Mouse (Mus musculus) large intestine, adult 2 months (tissue): Measurements from ENCODE around the gene Clta. TPM values are rescaled to one million over a fixed set of nuclear protein-coding genes. Genes with fewer than 3 reads are reported as not detected.

Experiments used
- DNase-seq: peaks from one replicate; pipeline ENCODE4 v3.0.0-alpha.2; 2012; ENCODE audit warnings: low read depth, low spot score
- WGBS: fragments of 180-500 bp; shearing (Covaris S2); methylation state at CpG from one replicate; pipeline ENCODE4 v1.1.7; 2018; 5-methylcytosine and 5-hydroxymethylcytosine counted together
- polyA plus RNA-seq: library from polyadenylated mRNA; depleted of rRNA; stranded (reverse); fragments of >200 nt; gene quantifications from 2 replicates; pipeline ENCODE4 v1.2.3, GENCODE M21; 2012; rRNA removed

The Clta gene
- polyA plus RNA-seq = 166 and 172 TPM in 2 replicates

DNA sequence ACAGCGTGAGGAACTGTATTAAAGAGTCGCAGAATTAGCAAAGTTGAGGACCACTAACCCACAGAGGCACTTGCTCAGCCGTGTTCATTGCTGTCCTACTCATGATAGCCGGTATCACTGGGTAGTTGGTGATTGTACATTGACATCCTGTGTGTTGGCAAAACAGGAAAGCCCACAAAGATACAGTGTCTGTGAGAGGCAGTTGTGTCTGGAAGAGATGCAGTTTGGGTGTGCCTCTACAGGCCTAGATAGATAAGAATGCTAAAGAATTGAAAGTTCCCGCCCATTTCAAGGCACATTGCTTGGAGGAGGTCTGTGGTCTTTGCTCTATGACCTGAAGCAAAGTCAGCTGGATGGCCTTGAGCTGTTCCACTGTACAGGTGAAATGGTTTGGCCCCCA lies at the start of gene Clta:
Gene Clta (plus strand): TSS at position 327 of the 400 bp plus-strand sequence.
- no peak for DNase-seq
- WGBS = 76% methylated on average over 5 of the region's 5 CpGs

DNA sequence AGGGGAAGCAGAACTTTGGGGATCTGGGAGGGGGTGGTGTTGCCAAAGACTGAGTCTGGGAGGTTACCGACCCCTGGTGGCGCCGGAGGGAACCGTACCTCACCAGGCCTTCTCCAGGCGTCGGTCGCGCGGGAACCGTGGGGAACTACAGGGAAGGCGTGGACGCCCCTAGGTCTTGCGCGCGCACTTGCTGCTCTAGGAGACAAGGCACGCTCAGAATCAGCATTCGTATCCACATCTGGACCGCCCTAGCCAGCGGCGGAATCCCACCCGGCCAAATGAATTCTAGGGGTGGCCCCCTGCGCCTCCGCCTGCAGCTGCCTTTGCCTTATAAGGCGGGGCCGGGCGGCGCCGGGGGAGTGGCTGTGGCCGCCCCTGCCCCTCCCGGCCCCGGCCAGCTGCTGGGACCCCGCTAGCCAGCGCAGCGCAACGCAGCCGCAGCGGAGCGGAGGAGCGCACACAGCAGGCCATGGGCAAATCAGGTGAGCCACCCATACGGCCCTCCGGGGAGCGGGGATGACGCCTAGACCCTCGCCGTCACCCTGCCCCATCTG lies 46.9 kb upstream of the Clta start, which contains the start of gene Glipr2:
Gene Glipr2 (plus strand): TSS at position 110 of the 554 bp plus-strand sequence.
- WGBS = under 1% methylated on average over 45 of the region's 45 CpGs
- DNase-seq = no peak

DNA sequence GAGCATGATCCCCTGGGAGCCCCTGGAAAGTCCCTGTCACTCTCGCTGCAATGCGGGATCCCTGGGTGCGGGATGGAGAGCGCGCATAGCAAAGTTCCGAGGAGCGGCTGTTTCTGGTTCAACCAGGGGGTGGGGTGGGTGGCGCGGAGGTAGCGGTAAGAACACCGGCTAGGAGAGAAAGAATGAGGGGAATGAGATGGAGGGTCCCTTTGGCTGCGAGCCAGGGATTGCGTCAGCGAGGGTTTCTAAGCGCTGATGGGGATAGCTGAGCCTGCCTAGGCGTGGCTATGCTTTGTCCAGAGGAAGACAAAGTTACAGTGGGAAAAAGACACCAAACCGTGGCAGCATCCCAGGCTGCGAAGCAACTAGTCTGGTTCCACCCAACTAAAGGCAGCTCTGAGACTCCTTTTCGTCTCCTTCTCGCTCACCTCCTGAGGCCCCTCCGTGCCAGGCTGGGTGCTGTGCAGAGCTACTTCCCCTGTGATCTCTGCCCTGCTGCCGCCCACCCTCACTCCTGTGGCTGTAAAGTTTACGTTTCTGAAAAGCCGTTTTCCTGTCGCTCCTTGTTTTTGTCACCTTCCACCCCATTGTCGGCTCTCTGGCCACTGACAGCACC lies 46.3 kb upstream of the Clta start:
- no peak for DNase-seq
- 1% methylated on average over 26 of the region's 26 CpGs for WGBS

- DNase-seq = no peak
- 13% methylated on average over 9 of the region's 9 CpGs for WGBS
These were observed 44.6 kb upstream of the Clta start for GRCm38 (mm10) chr4:43959523-43960179.

- no peak for DNase-seq
- 21% methylated on average over 6 of the region's 6 CpGs for WGBS
These were observed 44.0 kb upstream of the Clta start for GRCm38 (mm10) chr4:43960207-43960606.

- DNase-seq = no peak
- WGBS = 11% methylated on average over 2 of the region's 2 CpGs
These were observed 39.9 kb upstream of the Clta start for GRCm38 (mm10) chr4:43964326-43964833.

- no peak for DNase-seq
- WGBS = 34% methylated on average over 4 of the region's 4 CpGs
These were observed 39.1 kb upstream of the Clta start for GRCm38 (mm10) chr4:43964951-43965684.

DNA sequence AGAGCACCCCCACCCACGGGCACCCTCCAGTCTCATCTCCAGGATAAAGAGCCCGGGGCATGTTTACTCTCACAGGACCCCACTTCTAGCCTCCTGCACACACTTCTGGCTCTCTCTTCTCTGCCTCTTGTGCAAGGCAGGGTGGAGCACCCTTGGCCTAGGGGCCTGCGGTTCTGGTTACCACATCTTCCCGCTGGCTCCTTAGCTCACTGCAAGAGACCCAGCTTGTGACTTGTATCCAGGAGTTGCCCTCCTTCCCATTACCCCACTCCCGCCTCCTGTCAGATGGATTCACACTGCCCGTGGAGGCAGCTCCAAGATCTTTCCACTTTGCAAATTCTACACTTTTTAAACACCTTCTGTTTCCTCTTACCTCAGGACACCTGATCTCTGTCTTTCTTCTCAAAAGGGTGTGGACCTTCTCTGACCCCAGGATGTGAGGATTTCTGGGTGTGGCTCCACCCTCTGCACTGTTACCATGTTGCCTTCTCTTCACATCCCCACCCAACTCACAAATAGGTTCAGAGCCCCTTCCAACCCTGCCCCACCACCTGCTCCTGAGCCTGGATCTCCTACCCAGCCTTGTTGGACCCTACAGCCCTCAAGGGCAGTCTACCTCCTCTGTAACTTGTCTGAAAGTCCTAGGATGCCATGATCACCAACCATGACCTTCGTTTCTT lies 38.3 kb upstream of the Clta start:
- WGBS = 73% methylated on average over 7 of the region's 7 CpGs
- no peak for DNase-seq

- DNase-seq = no peak
- whole genome bisulfite sequencing = 73% methylated on average over 13 of the region's 13 CpGs
These were observed 35.6 kb upstream of the Clta start for GRCm38 (mm10) chr4:43968650-43969049.

GRCm38 (mm10) chr4:43969373-43969772 lies 34.9 kb upstream of the Clta start:
- 51% methylated on average over 4 of the region's 4 CpGs for WGBS
- DNase-seq = no peak

GRCm38 (mm10) chr4:43970393-43971330 lies 33.6 kb upstream of the Clta start:
- no peak for DNase-seq
- 87% methylated on average over 20 of the region's 20 CpGs for whole genome bisulfite sequencing

- 67% methylated on average over 9 of the region's 9 CpGs for WGBS
- no peak for DNase-seq
These were observed 32.6 kb upstream of the Clta start for GRCm38 (mm10) chr4:43971541-43972136.

DNA sequence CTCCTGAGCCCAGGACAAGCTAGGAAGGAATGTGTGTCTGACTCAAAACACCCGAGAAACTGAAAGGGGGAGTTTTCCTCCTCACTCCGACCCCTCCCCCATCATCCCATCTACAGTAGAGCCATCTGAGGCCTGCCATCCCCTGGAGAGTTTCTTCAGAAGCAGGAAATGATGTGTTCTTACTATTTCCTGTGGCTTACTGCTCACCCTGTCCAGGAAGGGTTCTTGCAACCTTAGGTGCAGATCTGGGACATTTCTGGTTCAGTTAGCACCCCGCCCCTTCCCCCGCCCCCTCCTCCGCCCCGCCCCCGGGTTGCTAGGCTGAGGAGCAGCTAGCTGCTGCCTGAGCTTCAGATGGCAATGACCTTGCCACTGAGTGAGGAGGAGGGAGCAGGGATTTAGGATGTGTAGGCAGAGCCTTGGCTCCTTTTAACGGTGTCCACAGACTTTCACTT lies 32.1 kb upstream of the Clta start:
- DNase-seq = no peak
- 17% methylated on average over 8 of the region's 8 CpGs for WGBS

GRCm38 (mm10) chr4:43973526-43973981 lies 30.7 kb upstream of the Clta start:
- 56% methylated on average over 4 of the region's 4 CpGs for WGBS
- DNase-seq = no peak

- WGBS = 59% methylated on average over 10 of the region's 10 CpGs
- DNase-seq = no peak
These were observed 29.2 kb upstream of the Clta start for GRCm38 (mm10) chr4:43974914-43975616.

DNA sequence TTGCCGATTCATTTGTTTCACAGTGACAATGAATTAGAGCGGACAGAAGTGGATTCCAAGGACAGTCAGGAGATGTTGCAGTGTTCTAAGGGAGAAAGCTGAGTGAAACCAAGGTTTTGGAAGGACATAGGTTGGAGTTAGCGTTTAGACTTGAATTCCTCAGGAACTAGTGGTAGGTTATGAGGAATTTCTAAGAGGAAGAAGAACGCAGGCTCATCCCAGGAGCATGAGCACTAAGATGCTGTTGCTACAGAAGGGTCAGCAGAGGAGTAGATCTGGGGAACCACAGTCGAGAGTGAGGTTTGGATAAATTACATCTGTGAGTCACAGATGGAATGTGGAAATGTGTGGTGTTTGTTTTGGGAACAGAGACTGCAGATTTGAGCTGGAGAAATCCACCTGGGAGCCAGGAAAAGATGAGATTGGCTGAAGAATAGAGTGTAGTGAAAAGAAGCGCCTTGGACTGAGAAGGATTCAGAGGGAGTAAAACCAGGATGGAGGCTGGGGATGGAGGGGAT lies 28.0 kb upstream of the Clta start:
- DNase-seq = no peak

More for the DNA sequence above, 28.0 kb upstream of the Clta start:
- WGBS = 84% methylated on average over 6 of the region's 6 CpGs
